ENCODE assay signal across 17 mouse cellular contexts in genomic region chr9:108792307-108792706, GRCm38 (mm10). TPM values are rescaled to one million over a fixed set of nuclear protein-coding genes. Genes with fewer than 3 reads are reported as not detected.
A peak's percentile ranks its signal among the peaks of the same experiment; 100 is the strongest.
DNase-seq lines count a peak whose midpoint lies in the region; ATAC-seq and TF ChIP-seq lines count a peak whose summit lies in the region.
"Had no signal": no experiment of that assay in that cellular context is flagged by ENCODE, and none has a peak within 500 bp of the region (broad histone marks: within the 10 kb centered on the region; RNA-seq: fewer than 3 reads in every experiment).

No protein-coding gene starts in this region.

- no peak for TF ChIP-seq POLR2A in kidney, adult 2 months (IDR thresholded peaks at IDR 0.05; ENCODE audit: low read depth, low read length)
- no peak for TF ChIP-seq POLR2A in MEL (IDR thresholded peaks at IDR 0.05; ENCODE audit: control insufficient read depth in 1 of 2, insufficient read depth in 1 of 2, low read depth in 1 of 2, low read length in 2 of 2, poor library complexity in 1 of 2)

- no peaks in the 10 kb centered on the region for H3K9me3 ChIP-seq in MEL (replicated peaks; ENCODE audit: insufficient read depth, low read length)
- no peaks in the 10 kb centered on the region for H3K9me3 ChIP-seq in limb, embryonic 13.5 days
- H3K9me3 ChIP-seq in heart, embryonic 12.5 days (replicated peaks): no peaks in the 10 kb centered on the region
- H3K9me3 ChIP-seq: neural tube, embryonic 13.5 days had no signal

- H3K4me3 ChIP-seq in kidney, adult 2 months (ENCODE audit: insufficient read depth, low read depth, low read length): no peak overlapping the region
- H3K4me3 ChIP-seq in MEL (ENCODE audit: control insufficient read depth in 1 of 2, insufficient read depth in 1 of 2, low read depth in 2 of 2, low read length in 2 of 2): no peak overlapping the region
- no peak overlapping the region for H3K4me3 ChIP-seq in limb, embryonic 13.5 days
- no peak overlapping the region for H3K4me3 ChIP-seq in heart, embryonic 12.5 days
- H3K4me3 ChIP-seq: neural tube, embryonic 13.5 days had no signal

- TF ChIP-seq RAD21 in MEL (IDR thresholded peaks at IDR 0.05; ENCODE audit: low read depth, low read length): no peak

- H3K4me2 ChIP-seq in limb, embryonic 13.5 days (replicated peaks): peak overlapping the region; percentile 25
- no peak overlapping the region for H3K4me2 ChIP-seq in heart, embryonic 12.5 days
- H3K4me2 ChIP-seq: hindbrain, embryonic 14.5 days; neural tube, embryonic 13.5 days had no signal

- peaks cover under 1% of the 10 kb centered on the region; the same call in 1 of the 2 replicates for H3K36me3 ChIP-seq in kidney, adult 2 months (ENCODE audit: control insufficient read depth, insufficient read depth, low read length)
- peaks cover 0 to 20% of the 10 kb centered on the region in 2 experiments; a peak in 3 of 4 replicates for H3K36me3 ChIP-seq in MEL (ENCODE audit: control insufficient read depth in 1 of 2, insufficient read depth in 2 of 2, low read length in 2 of 2)
- peaks cover 28% of the 10 kb centered on the region for H3K36me3 ChIP-seq in limb, embryonic 13.5 days
- H3K36me3 ChIP-seq in heart, embryonic 12.5 days: peaks cover 17% of the 10 kb centered on the region

- no peak for DNase-seq in kidney, adult 2 months
- DNase-seq in kidney, adult 11 months: no peak
- DNase-seq in MEL (ENCODE audit: low read depth, low spot score): peak; percentile 60
- DNase-seq in cerebellum, adult 8-10 months: no peak
- DNase-seq: cerebellum, adult 11 months; cerebellum, postnatal 25 days; heart, adult 18-20 months; heart, postnatal 14 days; kidney, adult 18-20 months; kidney, postnatal 14 days; layer of hippocampus, adult 9-11 months; lung, postnatal 14 days had no signal

- peak; percentile 89 to 90 for TF ChIP-seq EP300 in MEL (IDR thresholded peaks at IDR 0.05; ENCODE audit: low read depth in 1 of 2, low read length in 2 of 2)

- 74% methylated on average over 1 of the region's 1 CpGs for WGBS in kidney, adult 2 months
- WGBS in limb, embryonic 13.5 days: 92% methylated on average over 1 of the region's 1 CpGs
- WGBS in heart, embryonic 12.5 days: 51% methylated on average over 1 of the region's 1 CpGs

- H3K27ac ChIP-seq in kidney, adult 2 months (ENCODE audit: insufficient read depth, low read depth, low read length): peak overlapping the region; percentile 63; the same call in 1 of the 2 replicates
- H3K27ac ChIP-seq in MEL (ENCODE audit: control insufficient read depth, low read depth, low read length): no peak overlapping the region
- H3K27ac ChIP-seq in limb, embryonic 13.5 days: 0 out of 2 replicates have a peak overlapping the region, but pooled peaks have one; percentile 39
- no peak overlapping the region for H3K27ac ChIP-seq in heart, embryonic 12.5 days (ENCODE audit: poor library complexity, severe bottlenecking)
- H3K27ac ChIP-seq: hindbrain, embryonic 14.5 days; neural tube, embryonic 13.5 days had no signal

- H3K9ac ChIP-seq in MEL (ENCODE audit: control insufficient read depth, low read depth, low read length, poor library complexity, severe bottlenecking): no peak overlapping the region
- no peak overlapping the region; the same call in 1 of the 2 replicates for H3K9ac ChIP-seq in limb, embryonic 13.5 days
- H3K9ac ChIP-seq in heart, embryonic 12.5 days: no peak overlapping the region
- H3K9ac ChIP-seq: hindbrain, embryonic 14.5 days; neural tube, embryonic 13.5 days had no signal

- ATAC-seq in limb, embryonic 13.5 days (ENCODE audit: low FRiP score, low read depth): no peak
- peak; percentile 55 for ATAC-seq in megakaryocyte progenitor cell, adult 5-6 weeks (replicated peaks; ENCODE audit: poor library complexity)
- no peak for ATAC-seq in heart, embryonic 12.5 days (ENCODE audit: insufficient number of reproducible peaks, low FRiP score)

- TF ChIP-seq CTCF in kidney, adult 2 months (conservative IDR thresholded peaks at IDR 0.05; ENCODE audit: insufficient read depth, insufficient read length, low read depth, low read length): no peak
- no peak for TF ChIP-seq CTCF in MEL (IDR thresholded peaks at IDR 0.05 in 2 of 3, conservative IDR thresholded peaks at IDR 0.05 in 1 of 3; ENCODE audit: control insufficient read depth in 1 of 3, insufficient read depth in 1 of 3, low read depth in 2 of 3, low read length in 3 of 3, poor library complexity in 1 of 3, severe bottlenecking in 1 of 3)

- peaks cover 61% of the 10 kb centered on the region for H3K4me1 ChIP-seq in kidney, adult 2 months (ENCODE audit: control insufficient read depth, insufficient read depth, low read length)
- peaks cover 10 to 12% of the 10 kb centered on the region in 2 experiments for H3K4me1 ChIP-seq in MEL (ENCODE audit: control insufficient read depth in 1 of 2, insufficient read depth in 2 of 2, low read length in 2 of 2)
- H3K4me1 ChIP-seq in limb, embryonic 13.5 days: peaks cover 85% of the 10 kb centered on the region
- peaks cover 85% of the 10 kb centered on the region for H3K4me1 ChIP-seq in heart, embryonic 12.5 days (replicated peaks)

- H3K27me3 ChIP-seq in kidney, adult 2 months (replicated peaks; ENCODE audit: control insufficient read depth, insufficient read depth, low read length): no peaks in the 10 kb centered on the region
- no peaks in the 10 kb centered on the region for H3K27me3 ChIP-seq in MEL (ENCODE audit: control insufficient read depth in 1 of 2, insufficient read depth in 2 of 2, low read length in 2 of 2)
- no peaks in the 10 kb centered on the region for H3K27me3 ChIP-seq in limb, embryonic 13.5 days
- H3K27me3 ChIP-seq in heart, embryonic 12.5 days (replicated peaks): no peaks in the 10 kb centered on the region
- H3K27me3 ChIP-seq: neural tube, embryonic 13.5 days had no signal

- peaks cover 45% of the 10 kb centered on the region for H3K79me2 ChIP-seq in MEL (ENCODE audit: control insufficient read depth, insufficient read depth, low read length, poor library complexity)

TF ChIP-seq in MEL, 35 proteins besides CTCF, POLR2A, EP300 and RAD21:
- TF ChIP-seq MEF2A (IDR thresholded peaks at IDR 0.05; ENCODE audit: extremely low read depth, insufficient replicate concordance, low read depth, low read length, poor library complexity, severe bottlenecking) (no peak), CHD2 (IDR thresholded peaks at IDR 0.05; ENCODE audit: low read length) (no peak), TAL1 (IDR thresholded peaks at IDR 0.05; ENCODE audit: low read length) (peak; percentile 82), ZNF384 (IDR thresholded peaks at IDR 0.05; ENCODE audit: low read depth, low read length) (no peak), POLR2AphosphoS5 (IDR thresholded peaks at IDR 0.05; ENCODE audit: borderline replicate concordance, low read depth, low read length) (no peak), TCF12 (IDR thresholded peaks at IDR 0.05; ENCODE audit: low read depth, low read length) (peak; percentile 93), RCOR1 (IDR thresholded peaks at IDR 0.05; ENCODE audit: low read depth, low read length) (peak; percentile 91), ZKSCAN1 (IDR thresholded peaks at IDR 0.05; ENCODE audit: low read depth, low read length) (no peak), ETS1 (IDR thresholded peaks at IDR 0.05; ENCODE audit: low read depth, low read length) (peak; percentile 54; the same call in 1 of the 2 replicates), GATA1 (IDR thresholded peaks at IDR 0.05; ENCODE audit: low read depth, low read length) (peak; percentile 95), ZMIZ1 (IDR thresholded peaks at IDR 0.05; ENCODE audit: low read depth, low read length) (no peak), CHD1 (IDR thresholded peaks at IDR 0.05; ENCODE audit: low read depth, low read length) (no peak), ZC3H11A (IDR thresholded peaks at IDR 0.05; ENCODE audit: low read depth, low read length) (no peak), BHLHE40 (IDR thresholded peaks at IDR 0.05; ENCODE audit: borderline replicate concordance, low read depth, low read length) (no peak), GABPA (IDR thresholded peaks at IDR 0.05; ENCODE audit: low read depth, low read length) (no peak)

RNA-seq across cellular contexts. Expression of gene Ip6k2, which starts 8.7 kb away (rescaled TPM):
- 68.3 and 78.0 TPM in 2 replicates for polyA plus RNA-seq in kidney, adult 2 months (2012; rRNA removed)
- total RNA-seq in MEL (2012; rRNA removed): 21.3 and 25.1 TPM in 2 replicates
- 10 to 100 TPM in 1 of 2 experiments, not detected in 1; 33.7 TPM for polyA plus RNA-seq in MEL (2012; ENCODE audit: insufficient read depth in 1 of 2, insufficient read length in 2 of 2, low read depth in 1 of 2, low replicate concordance in 2 of 2, missing spikeins in 1 of 2)
- 149 and 152 TPM in 2 replicates for polyA plus RNA-seq in limb, embryonic 13.5 days (2015; fragmentation: Nextera tagmentation; extraction: Ambion mirVana)
- 12.9 and 21.1 TPM in 2 replicates for total RNA-seq in megakaryocyte progenitor cell, adult 5-6 weeks (2015)
- 40.9 and 50.6 TPM in 2 replicates for total RNA-seq in megakaryocyte progenitor cell, adult 5-6 weeks (2017)
- 45.1 and 47.7 TPM in 2 replicates for polyA plus RNA-seq in heart, embryonic 12.5 days (2016; fragmentation: Nextera tagmentation; extraction: Ambion mirVana)

RNA-seq across cellular contexts. Expression of gene Nckipsd, which starts 15.9 kb away (rescaled TPM):
- 19.1 and 24.1 TPM in 2 replicates for polyA plus RNA-seq in kidney, adult 2 months (2012; rRNA removed)
- total RNA-seq in MEL (2012; rRNA removed): 3.9 and 6.6 TPM in 2 replicates
- polyA plus RNA-seq in MEL (2012; ENCODE audit: insufficient read depth in 1 of 2, insufficient read length in 2 of 2, low read depth in 1 of 2, low replicate concordance in 2 of 2, missing spikeins in 1 of 2): 10 to 100 TPM in 1 of 2 experiments, not detected in 1; 10.3 TPM
- polyA plus RNA-seq in limb, embryonic 13.5 days (2015; fragmentation: Nextera tagmentation; extraction: Ambion mirVana): 17.2 and 22.5 TPM in 2 replicates
- 8.4 and 8.7 TPM in 2 replicates for total RNA-seq in megakaryocyte progenitor cell, adult 5-6 weeks (2015)
- 5.0 and 5.5 TPM in 2 replicates for total RNA-seq in megakaryocyte progenitor cell, adult 5-6 weeks (2017)
- polyA plus RNA-seq in heart, embryonic 12.5 days (2016; fragmentation: Nextera tagmentation; extraction: Ambion mirVana): 8.9 and 9.2 TPM in 2 replicates

RNA-seq across cellular contexts. Expression of gene Celsr3, which starts 33.8 kb away (rescaled TPM):
- 0.18 and 0.19 TPM in 2 replicates for polyA plus RNA-seq in kidney, adult 2 months (2012; rRNA removed)
- total RNA-seq in MEL (2012; rRNA removed): 0.12 TPM in 1 of 2 replicates, not detected in the other
- under 1 TPM in 1 of 2 experiments, not detected in 1; 0.03 TPM for polyA plus RNA-seq in MEL (2012; ENCODE audit: insufficient read depth in 1 of 2, insufficient read length in 2 of 2, low read depth in 1 of 2, low replicate concordance in 2 of 2, missing spikeins in 1 of 2)
- 0.09 and 0.13 TPM in 2 replicates for polyA plus RNA-seq in limb, embryonic 13.5 days (2015; fragmentation: Nextera tagmentation; extraction: Ambion mirVana)
- 4.5 and 5.4 TPM in 2 replicates for total RNA-seq in megakaryocyte progenitor cell, adult 5-6 weeks (2015)
- total RNA-seq in megakaryocyte progenitor cell, adult 5-6 weeks (2017): 1.5 and 2.5 TPM in 2 replicates
- 0.08 and 0.09 TPM in 2 replicates for polyA plus RNA-seq in heart, embryonic 12.5 days (2016; fragmentation: Nextera tagmentation; extraction: Ambion mirVana)

Comparison
In these comparisons a context has a peak if more than half of its experiments do, and no peak if none do; other contexts are left out.
1. H3K27ac ChIP-seq: peak in kidney, adult 2 months (single experiment) and limb, embryonic 13.5 days (single experiment); none in MEL (single experiment) and heart, embryonic 12.5 days (single experiment).